Mouse (Mus musculus) embryo, embryonic 11.5 days (tissue): ENCODE measurements at regions not wholly inside any gene's neighbourhood (a gene's known extent, or its start where the extent isn't known, plus 50 kb on each side); places are given as distances from the start of the nearest gene placed in this dataset.

Experiments used
- DNase-seq: peaks from one replicate; pipeline ENCODE4 v3.0.0-alpha.2; 2012; ENCODE audit warnings: low read depth, low spot score

DNA sequence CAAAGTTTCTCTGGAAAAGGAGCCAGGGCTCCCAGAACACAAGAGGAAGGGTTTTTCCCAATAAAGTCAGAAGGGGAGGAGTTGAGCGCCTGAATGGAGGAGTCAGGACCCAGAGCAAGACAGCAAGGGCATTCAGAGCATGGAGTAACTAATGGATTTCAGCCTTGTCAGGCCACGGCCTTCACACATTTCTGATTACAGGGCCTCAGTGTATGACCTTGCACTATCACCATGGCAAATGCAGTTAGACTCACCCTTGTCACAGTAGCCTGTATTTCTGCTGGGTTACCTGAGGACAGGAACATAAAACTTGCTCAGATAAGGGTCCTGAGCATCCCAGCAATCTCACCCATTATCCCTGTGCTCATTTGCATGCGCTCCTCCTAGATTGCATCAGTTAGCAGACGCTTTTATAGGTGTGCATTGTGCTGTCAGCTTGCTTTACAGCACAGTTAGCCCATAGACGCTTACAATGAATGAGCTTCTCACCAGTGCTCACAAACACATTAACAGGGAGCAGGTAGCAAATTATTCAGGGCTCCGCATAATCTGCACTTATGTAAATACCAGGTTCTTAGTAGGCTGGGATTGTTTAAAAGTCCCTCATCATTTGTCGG, 547.4 kb downstream of the Insc start:
- DNase-seq, result no peak

DNA sequence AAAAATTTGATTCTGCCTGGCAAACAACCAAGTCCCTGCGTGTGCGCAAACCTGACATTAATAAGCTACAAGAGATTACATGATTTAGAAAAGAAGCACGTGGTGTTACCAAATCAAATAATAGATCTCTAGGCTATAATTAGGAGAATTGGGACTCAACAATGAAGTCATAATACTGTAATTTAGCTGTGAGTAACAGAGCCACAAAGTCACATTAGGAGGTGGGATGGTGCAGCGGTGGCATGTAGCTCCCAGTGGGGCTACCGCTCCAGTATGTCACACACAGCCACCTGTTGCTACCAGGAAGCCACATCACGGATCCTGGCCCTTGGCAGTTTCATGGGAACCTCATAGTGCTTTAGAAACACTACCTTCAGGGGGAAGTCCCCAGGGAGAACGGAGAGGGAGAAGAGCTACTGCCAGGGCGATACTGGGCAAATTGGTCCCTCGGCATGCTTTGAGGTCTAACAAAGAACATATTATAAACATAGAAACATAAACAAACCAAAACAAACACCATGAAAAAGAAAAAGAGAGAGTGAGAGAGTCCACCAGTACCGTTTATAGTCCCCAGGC, 551.2 kb downstream of the Insc start:
- no peak for DNase-seq

DNA sequence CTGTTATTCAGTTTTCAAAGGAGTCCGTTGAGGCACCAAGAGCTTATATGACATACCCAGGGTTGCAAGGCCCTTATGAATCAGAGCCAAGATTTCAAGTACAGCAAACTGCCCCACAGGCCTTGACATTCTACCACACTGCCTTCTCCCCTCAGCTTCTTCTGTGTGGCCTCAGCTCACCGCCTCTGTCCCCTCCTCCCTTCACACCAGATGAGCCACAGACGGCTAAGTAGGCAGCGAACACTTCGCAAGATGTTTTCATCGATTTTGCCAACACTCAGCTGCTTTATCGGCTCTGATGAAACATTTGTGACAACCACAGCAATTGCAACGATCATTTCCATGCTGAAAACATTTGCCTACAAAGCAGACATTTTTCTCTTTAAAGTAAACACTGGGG, 556.7 kb downstream of the Insc start:
- DNase-seq, result no peak

DNA sequence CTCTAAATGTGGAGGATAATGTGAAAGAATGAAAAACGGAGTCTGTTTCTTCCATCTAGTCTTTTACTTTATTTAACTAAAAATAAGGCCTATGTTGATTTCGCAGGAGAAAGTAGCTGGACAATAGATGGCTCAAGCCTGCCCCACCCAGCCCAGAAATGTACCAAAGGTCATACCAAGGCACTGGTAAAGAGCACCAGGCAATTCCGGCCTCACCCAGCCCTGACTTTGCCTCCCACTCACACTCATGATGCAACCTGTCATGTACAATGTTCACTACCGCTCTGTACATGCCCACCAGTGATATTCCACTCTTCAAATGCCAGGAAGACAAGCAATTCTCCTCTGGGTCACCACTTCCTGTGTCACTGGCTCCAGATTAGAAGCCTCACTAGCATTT, 564.9 kb downstream of the Insc start:
- no peak for DNase-seq

DNA sequence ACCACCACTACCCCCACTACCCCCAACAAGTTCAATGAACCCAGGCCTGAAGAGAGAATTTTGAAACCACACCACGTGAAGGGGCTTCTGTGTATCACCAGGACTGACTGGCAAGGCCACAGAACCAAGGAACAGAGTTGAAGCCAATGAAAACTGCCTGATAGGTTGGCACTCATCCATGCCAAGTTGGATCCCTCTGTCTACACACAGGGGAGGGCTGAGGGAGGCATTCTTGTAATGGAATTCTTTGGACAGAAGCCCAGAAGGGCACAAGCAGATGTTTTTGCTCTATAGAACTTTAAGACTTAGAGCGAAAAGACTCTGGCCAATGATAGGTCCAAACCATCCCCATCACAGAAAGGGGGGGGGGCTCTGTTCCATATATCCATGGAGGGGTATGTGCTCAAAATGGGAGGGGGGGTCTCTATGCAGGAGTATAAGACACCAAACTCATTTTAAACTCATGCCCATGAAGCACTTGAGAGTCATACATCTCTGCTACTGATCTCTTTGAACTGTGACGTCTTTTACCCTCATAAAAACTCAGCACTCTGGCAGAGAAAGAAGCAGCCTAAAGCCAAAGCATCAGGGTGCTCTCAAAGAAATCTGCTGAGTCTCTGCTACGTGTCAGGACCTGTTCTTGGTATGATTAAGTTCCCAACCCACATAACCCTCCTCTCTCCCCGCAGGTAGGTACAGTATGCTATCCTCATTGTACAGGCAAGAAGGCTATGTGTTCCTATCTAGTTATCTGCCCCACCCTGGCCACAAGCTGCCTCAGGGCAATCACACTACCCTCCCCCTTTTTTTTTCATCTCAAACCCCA, 567.1 kb downstream of the Insc start:
- DNase-seq, result no peak

DNA sequence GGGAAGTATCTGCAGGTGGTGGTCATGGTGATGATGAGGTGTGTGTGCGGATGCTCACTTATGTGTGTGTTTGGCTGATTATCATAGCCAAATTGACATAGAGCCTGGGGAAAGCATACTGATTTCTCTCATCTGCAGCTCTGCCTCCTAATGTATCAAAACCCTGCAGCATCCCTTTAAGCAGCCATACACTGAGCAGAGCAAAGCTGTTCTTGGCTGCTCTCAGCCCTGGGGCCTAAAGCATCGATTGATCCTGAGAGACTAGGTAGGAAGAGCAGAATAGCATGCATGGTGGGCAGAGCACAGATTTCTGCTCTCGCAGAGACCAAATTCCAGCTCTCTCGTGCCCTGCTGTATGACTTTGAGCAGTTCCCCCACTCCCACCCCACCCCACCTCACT, 576.0 kb downstream of the Insc start:
- no peak for DNase-seq

- DNase-seq, result no peak
Observed at GRCm38 (mm10) chr7:115322989-115323388, 579.5 kb downstream of the Insc start.

GRCm38 (mm10) chr7:115328300-115328699, 584.8 kb downstream of the Insc start:
- DNase-seq, result no peak

DNA sequence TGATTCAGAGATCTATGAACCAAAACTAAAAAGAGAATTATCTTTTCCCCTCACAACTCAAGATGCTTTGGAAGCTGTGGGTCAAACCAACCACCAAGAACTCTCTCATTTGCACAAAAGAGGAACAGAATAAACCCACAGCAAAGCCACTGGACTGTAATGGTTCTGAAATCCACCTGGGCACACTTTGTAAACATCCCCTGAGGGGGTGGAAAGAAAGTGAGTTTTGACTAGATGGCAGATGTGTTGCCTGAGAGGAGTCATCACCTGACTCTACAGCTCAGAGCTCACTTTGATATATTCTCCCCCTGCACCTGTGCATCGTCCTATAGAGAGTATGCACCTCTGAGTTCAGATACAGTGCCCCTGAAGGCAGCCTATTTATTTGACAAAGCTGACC, 588.2 kb downstream of the Insc start:
- no peak for DNase-seq

GRCm38 (mm10) chr7:115333046-115333577, 589.6 kb downstream of the Insc start:
- DNase-seq, result no peak

- no peak for DNase-seq
Observed at GRCm38 (mm10) chr7:115335051-115335450, 591.6 kb downstream of the Insc start.

DNA sequence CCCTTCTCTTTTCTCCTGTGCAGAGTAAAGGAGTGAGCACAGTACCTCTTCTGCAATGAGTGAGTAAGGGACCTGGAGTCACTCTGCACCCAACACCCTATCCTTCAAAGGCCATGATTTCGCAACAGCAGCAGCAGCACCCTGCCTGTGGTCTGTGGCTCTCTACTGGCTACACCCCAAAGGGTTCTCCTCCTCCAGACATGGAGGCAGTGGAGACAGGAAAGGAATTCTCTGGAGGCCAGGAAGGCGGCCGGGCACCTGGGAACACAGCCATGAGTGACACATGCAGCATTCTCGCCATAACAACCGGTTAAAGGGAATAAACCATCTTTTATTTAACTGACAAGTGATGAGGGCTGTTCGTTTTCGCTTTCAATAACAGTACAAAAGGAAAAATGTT, 596.7 kb downstream of the Insc start:
- DNase-seq, result no peak

- DNase-seq, result no peak
Observed at GRCm38 (mm10) chr7:115341007-115341406, 597.5 kb downstream of the Insc start.

- no peak for DNase-seq
Observed at GRCm38 (mm10) chr7:115345749-115346148, 602.3 kb downstream of the Insc start.

DNA sequence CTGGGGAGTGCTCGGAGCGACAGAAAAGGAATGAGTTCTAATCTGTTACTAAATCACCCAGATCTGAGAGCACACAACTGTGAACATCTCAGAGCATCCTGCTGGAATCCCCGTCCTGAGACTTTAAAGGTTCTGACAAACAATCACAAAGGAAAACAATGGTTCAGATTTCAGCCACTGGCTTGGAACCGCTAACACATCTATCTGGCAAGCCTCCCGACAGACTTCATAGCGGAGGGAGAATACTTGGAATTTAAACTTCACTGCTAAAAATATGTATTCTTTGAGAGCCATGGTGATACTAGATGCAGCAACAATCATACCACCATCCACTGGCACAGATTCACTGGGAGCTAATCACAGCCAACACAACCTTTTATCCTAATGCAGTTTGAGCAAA, 615.2 kb downstream of the Insc start:
- DNase-seq, result no peak

DNA sequence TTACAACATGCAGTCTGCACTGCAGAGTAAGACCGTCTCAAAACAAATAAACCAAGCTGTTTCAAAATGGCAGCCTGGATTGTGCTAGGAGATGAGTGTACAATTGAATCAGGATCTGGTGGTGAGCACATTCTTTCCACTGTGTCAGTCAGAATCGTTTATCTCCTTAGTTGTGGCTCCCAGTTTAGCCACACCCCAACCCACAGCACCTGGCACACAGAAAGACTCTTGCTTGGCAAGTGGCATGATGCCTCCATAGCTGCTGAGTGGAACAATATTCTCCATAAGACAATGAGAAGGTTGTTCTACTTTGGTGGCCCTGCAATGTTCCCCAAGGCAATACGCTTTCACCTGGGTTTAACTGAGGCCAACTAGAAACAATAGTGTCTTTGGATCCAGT, 616.6 kb downstream of the Insc start:
- no peak for DNase-seq

DNA sequence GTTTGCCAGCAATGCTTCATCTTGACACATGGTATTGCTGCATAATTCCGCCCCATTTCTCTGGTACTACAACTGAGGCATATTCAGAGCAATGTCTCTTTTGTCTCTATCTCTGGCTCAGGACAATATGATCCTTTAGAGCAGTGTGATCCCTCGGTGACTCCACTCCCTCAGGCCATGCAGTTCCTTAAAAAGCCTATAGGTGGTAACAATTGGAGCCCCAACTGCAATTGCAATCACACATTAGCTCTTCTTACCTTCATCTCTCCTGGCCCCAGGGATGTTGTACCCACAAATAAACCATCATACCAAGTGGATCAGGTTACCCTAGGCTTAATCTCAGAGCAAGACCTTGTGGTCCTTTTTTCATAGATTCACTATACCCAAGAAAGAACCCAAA, 618.6 kb downstream of the Insc start:
- no peak for DNase-seq

- DNase-seq, result peak; percentile 40
Observed at GRCm38 (mm10) chr7:115366910-115367309, 623.4 kb downstream of the Insc start.

GRCm38 (mm10) chr7:115371143-115371542, 627.6 kb downstream of the Insc start:
- no peak for DNase-seq

DNA sequence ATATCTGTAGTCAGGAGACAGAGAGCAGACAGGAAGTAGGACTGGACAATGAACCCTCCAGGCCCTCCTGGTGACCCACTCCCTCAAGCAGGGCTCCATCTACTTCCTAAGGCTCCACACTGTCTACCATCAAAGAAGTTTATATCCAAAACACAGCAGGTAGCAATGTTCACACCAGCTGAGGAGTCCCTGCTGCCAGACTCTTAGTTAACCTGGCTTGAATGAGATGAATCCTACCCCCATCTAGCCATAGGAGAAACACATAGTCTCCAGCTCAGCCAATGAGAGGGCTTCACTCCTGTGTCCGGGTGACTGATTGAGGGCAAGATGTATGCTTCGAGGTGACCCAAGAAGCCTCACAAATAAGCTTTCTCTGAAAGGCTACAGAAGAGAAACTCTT, 629.4 kb downstream of the Insc start:
- no peak for DNase-seq

GRCm38 (mm10) chr7:115373781-115374533, 630.5 kb downstream of the Insc start:
- DNase-seq, result no peak

DNA sequence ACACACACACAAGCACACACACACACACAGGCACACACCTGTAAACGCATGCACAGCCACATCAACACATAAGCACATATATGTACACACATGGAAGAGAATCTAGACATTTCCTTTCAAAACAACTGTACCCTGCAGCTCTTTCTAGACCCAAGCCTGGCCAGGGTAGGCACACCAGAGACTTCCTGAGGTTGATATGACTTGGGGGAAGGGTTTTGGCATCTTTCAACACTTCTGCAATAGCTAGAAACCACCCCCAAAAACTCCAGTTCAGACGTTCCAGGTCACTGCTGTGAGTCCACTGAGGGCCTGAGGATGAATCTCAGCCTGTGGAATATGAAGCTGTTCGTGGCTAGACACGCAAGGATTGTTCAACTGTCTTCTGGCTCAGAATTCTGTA, 632.6 kb downstream of the Insc start:
- no peak for DNase-seq
